Mouse (Mus musculus): ENCODE data around the gene Nrxn2.

Gene Nrxn2

GRCm38 (mm10) chr19:6416894-6417761, 1.4 kb upstream of the Nrxn2 start:
- DNase-seq = no peak

- DNase-seq = peak; percentile 28
Measured at GRCm38 (mm10) chr19:6418984-6419692, 607 bp downstream of the Nrxn2 start.

GRCm38 (mm10) chr19:6419805-6420310, 1.3 kb downstream of the Nrxn2 start:
- no peak for DNase-seq

- DNase-seq = no peak
Measured at GRCm38 (mm10) chr19:6420481-6421210, 2.1 kb downstream of the Nrxn2 start.

- DNase-seq = no peak
Measured at GRCm38 (mm10) chr19:6421211-6421590, 2.7 kb downstream of the Nrxn2 start.

- DNase-seq = no peak
Measured at GRCm38 (mm10) chr19:6422014-6422413, 3.5 kb downstream of the Nrxn2 start.

GRCm38 (mm10) chr19:6423241-6423640, 4.7 kb downstream of the Nrxn2 start:
- DNase-seq = no peak

GRCm38 (mm10) chr19:6424137-6424881, 5.8 kb downstream of the Nrxn2 start:
- no peak for DNase-seq

- no peak for DNase-seq
Measured at GRCm38 (mm10) chr19:6425595-6425994, 7.1 kb downstream of the Nrxn2 start.

GRCm38 (mm10) chr19:6426703-6427500, 8.4 kb downstream of the Nrxn2 start:
- peak; percentile 40 for DNase-seq

GRCm38 (mm10) chr19:6427653-6428434, 9.3 kb downstream of the Nrxn2 start:
- DNase-seq = no peak

- peak; percentile 83 for DNase-seq
Measured at GRCm38 (mm10) chr19:6428501-6429200, 10.1 kb downstream of the Nrxn2 start.

GRCm38 (mm10) chr19:6443016-6443415, 24.5 kb downstream of the Nrxn2 start:
- no peak for DNase-seq

- DNase-seq = no peak
Measured at GRCm38 (mm10) chr19:6445761-6446423, 27.4 kb downstream of the Nrxn2 start.

- DNase-seq = no peak
Measured at GRCm38 (mm10) chr19:6446736-6447437, 28.4 kb downstream of the Nrxn2 start.

- no peak for DNase-seq
Measured at GRCm38 (mm10) chr19:6448752-6449151, 30.2 kb downstream of the Nrxn2 start.

- no peak for DNase-seq
Measured at GRCm38 (mm10) chr19:6449841-6450240, 31.3 kb downstream of the Nrxn2 start.

GRCm38 (mm10) chr19:6452030-6452494, 33.5 kb downstream of the Nrxn2 start:
- DNase-seq = peak; percentile 79
